Mouse (Mus musculus): ENCODE measurements around the gene Tssk1. TPM values are rescaled to one million over a fixed set of nuclear protein-coding genes. Genes with fewer than 3 reads are reported as not detected.

Gene Tssk1
- polyA plus RNA-seq (2016; fragmentation: Nextera tagmentation; extraction: Ambion mirVana), result 0.10 TPM in 2 replicates

- H3K4me3 ChIP-seq, result no peak within 1 kb of the TSS
- WGBS, result 91% methylated on average over 2 of the region's 2 CpGs
- H3K9me3 ChIP-seq, result no peaks in the 10 kb centered on the region
- H3K4me1 ChIP-seq, result peaks cover 20% of the 10 kb centered on the region
- no peak for ATAC-seq (ENCODE audit: low FRiP score, low read depth)
- H3K36me3 ChIP-seq, result peaks cover 9% of the 10 kb centered on the region; the same call in 1 of the 2 replicates
- H3K27me3 ChIP-seq (replicated peaks), result no peaks in the 10 kb centered on the region
- H3K27ac ChIP-seq, result no peak within 1 kb of the TSS
- H3K9ac ChIP-seq, result no peak within 1 kb of the TSS
- no peak within 1 kb of the TSS for H3K4me2 ChIP-seq (replicated peaks)
Measured at GRCm38 (mm10) chr16:17893923-17894322, at the start of gene Tssk1. Gene Tssk1 (plus strand): TSS chr16:17894223.

GRCm38 (mm10) chr16:17848431-17848830 lies 45.6 kb upstream of the Tssk1 start:
- Histone ChIP-seq H3K9me3 (no peaks in the 10 kb centered on the region), H3K4me2 (replicated peaks) (no peak overlapping the region), H3K4me3 (no peak overlapping the region), H3K27ac (no peak overlapping the region), H3K36me3 (peaks cover 87% of the 10 kb centered on the region), H3K27me3 (replicated peaks) (no peaks in the 10 kb centered on the region), H3K4me1 (no peaks in the 10 kb centered on the region), H3K9ac (no peak overlapping the region)
- no peak for ATAC-seq (ENCODE audit: low FRiP score, low read depth)
- 97% methylated on average over 6 of the region's 6 CpGs for WGBS

GRCm38 (mm10) chr16:17848928-17849327 lies 45.1 kb upstream of the Tssk1 start:
- Histone ChIP-seq H3K4me2 (replicated peaks) (no peak overlapping the region), H3K4me3 (no peak overlapping the region), H3K27me3 (replicated peaks) (no peaks in the 10 kb centered on the region), H3K36me3 (peaks cover 85% of the 10 kb centered on the region), H3K4me1 (no peaks in the 10 kb centered on the region), H3K27ac (no peak overlapping the region), H3K9me3 (no peaks in the 10 kb centered on the region), H3K9ac (no peak overlapping the region)
- 0 out of 2 replicates have a peak, but pooled peaks have one; percentile 41 for ATAC-seq (ENCODE audit: low FRiP score, low read depth)
- 30% methylated on average over 1 of the region's 1 CpGs for WGBS

GRCm38 (mm10) chr16:17849486-17849885 lies 44.5 kb upstream of the Tssk1 start:
- ATAC-seq (ENCODE audit: low FRiP score, low read depth), result no peak
- Histone ChIP-seq H3K4me3 (no peak overlapping the region), H3K9ac (no peak overlapping the region), H3K36me3 (peaks cover 85% of the 10 kb centered on the region), H3K27me3 (replicated peaks) (no peaks in the 10 kb centered on the region), H3K4me2 (replicated peaks) (no peak overlapping the region), H3K9me3 (no peaks in the 10 kb centered on the region), H3K4me1 (no peaks in the 10 kb centered on the region), H3K27ac (no peak overlapping the region)
- whole genome bisulfite sequencing, result 85% methylated on average over 6 of the region's 6 CpGs

GRCm38 (mm10) chr16:17851331-17851730 lies 42.7 kb upstream of the Tssk1 start:
- WGBS, result 95% methylated on average over 5 of the region's 5 CpGs

GRCm38 (mm10) chr16:17851860-17852259 lies 42.2 kb upstream of the Tssk1 start:
- no peak overlapping the region for H3K9ac ChIP-seq
- peaks cover 84% of the 10 kb centered on the region for H3K36me3 ChIP-seq
- 97% methylated on average over 1 of the region's 1 CpGs for WGBS
- no peak overlapping the region for H3K4me3 ChIP-seq
- H3K27me3 ChIP-seq (replicated peaks), result no peaks in the 10 kb centered on the region
- no peak overlapping the region for H3K4me2 ChIP-seq (replicated peaks)
- H3K9me3 ChIP-seq, result no peaks in the 10 kb centered on the region
- ATAC-seq (ENCODE audit: low FRiP score, low read depth), result no peak
- no peak overlapping the region for H3K27ac ChIP-seq
- no peaks in the 10 kb centered on the region for H3K4me1 ChIP-seq

More at GRCm38 (mm10) chr16:17851331-17851730, 42.7 kb upstream of the Tssk1 start:
- Histone ChIP-seq H3K4me1 (no peaks in the 10 kb centered on the region), H3K4me3 (no peak overlapping the region), H3K4me2 (replicated peaks) (no peak overlapping the region), H3K9ac (no peak overlapping the region), H3K27ac (no peak overlapping the region), H3K27me3 (replicated peaks) (no peaks in the 10 kb centered on the region), H3K9me3 (no peaks in the 10 kb centered on the region), H3K36me3 (peaks cover 83% of the 10 kb centered on the region)
- ATAC-seq (ENCODE audit: low FRiP score, low read depth), result no peak

- Histone ChIP-seq H3K4me2 (replicated peaks) (no peak overlapping the region), H3K27me3 (replicated peaks) (no peaks in the 10 kb centered on the region), H3K4me3 (no peak overlapping the region), H3K9me3 (no peaks in the 10 kb centered on the region), H3K9ac (no peak overlapping the region), H3K27ac (no peak overlapping the region), H3K4me1 (no peaks in the 10 kb centered on the region), H3K36me3 (peaks cover 88% of the 10 kb centered on the region)
- ATAC-seq (ENCODE audit: low FRiP score, low read depth), result no peak
- 84% methylated on average over 2 of the region's 2 CpGs for WGBS
Measured at GRCm38 (mm10) chr16:17853263-17853662, 40.8 kb upstream of the Tssk1 start.

GRCm38 (mm10) chr16:17857157-17857556 lies 36.9 kb upstream of the Tssk1 start:
- WGBS, result 89% methylated on average over 7 of the region's 7 CpGs
- H3K27me3 ChIP-seq (replicated peaks), result no peaks in the 10 kb centered on the region
- no peak overlapping the region for H3K4me2 ChIP-seq (replicated peaks)
- H3K9ac ChIP-seq, result no peak overlapping the region
- peaks cover 76% of the 10 kb centered on the region for H3K36me3 ChIP-seq
- no peak overlapping the region for H3K27ac ChIP-seq
- ATAC-seq (ENCODE audit: low FRiP score, low read depth), result no peak
- H3K4me1 ChIP-seq, result no peaks in the 10 kb centered on the region
- no peaks in the 10 kb centered on the region for H3K9me3 ChIP-seq
- H3K4me3 ChIP-seq, result no peak overlapping the region

- Histone ChIP-seq H3K4me3 (no peak overlapping the region), H3K27ac (no peak overlapping the region), H3K9ac (no peak overlapping the region), H3K4me1 (no peaks in the 10 kb centered on the region), H3K4me2 (replicated peaks) (no peak overlapping the region), H3K36me3 (peaks cover 65% of the 10 kb centered on the region), H3K9me3 (no peaks in the 10 kb centered on the region), H3K27me3 (replicated peaks) (no peaks in the 10 kb centered on the region)
- no peak for ATAC-seq (ENCODE audit: low FRiP score, low read depth)
Measured at GRCm38 (mm10) chr16:17858592-17858991, 35.4 kb upstream of the Tssk1 start.

GRCm38 (mm10) chr16:17865293-17865692 lies 28.7 kb upstream of the Tssk1 start:
- no peak overlapping the region for H3K9ac ChIP-seq
- H3K4me2 ChIP-seq (replicated peaks), result no peak overlapping the region
- H3K36me3 ChIP-seq, result peaks cover 32% of the 10 kb centered on the region
- H3K27ac ChIP-seq, result no peak overlapping the region
- H3K9me3 ChIP-seq, result no peaks in the 10 kb centered on the region
- 89% methylated on average over 2 of the region's 2 CpGs for WGBS
- no peaks in the 10 kb centered on the region for H3K4me1 ChIP-seq
- ATAC-seq (ENCODE audit: low FRiP score, low read depth), result no peak
- H3K4me3 ChIP-seq, result no peak overlapping the region
- H3K27me3 ChIP-seq (replicated peaks), result no peaks in the 10 kb centered on the region

- no peaks in the 10 kb centered on the region for H3K9me3 ChIP-seq
- WGBS, result 74% methylated on average over 6 of the region's 6 CpGs
- no peak overlapping the region for H3K9ac ChIP-seq
- H3K4me2 ChIP-seq (replicated peaks), result no peak overlapping the region
- H3K4me1 ChIP-seq, result no peaks in the 10 kb centered on the region
- no peak overlapping the region for H3K4me3 ChIP-seq
- no peaks in the 10 kb centered on the region for H3K27me3 ChIP-seq (replicated peaks)
- ATAC-seq (ENCODE audit: low FRiP score, low read depth), result no peak
- H3K36me3 ChIP-seq, result peaks cover 33% of the 10 kb centered on the region
- no peak overlapping the region for H3K27ac ChIP-seq
Measured at GRCm38 (mm10) chr16:17865770-17866169, 28.3 kb upstream of the Tssk1 start.

GRCm38 (mm10) chr16:17871248-17871647 lies 22.8 kb upstream of the Tssk1 start:
- Histone ChIP-seq H3K9me3 (no peaks in the 10 kb centered on the region), H3K4me3 (no peak overlapping the region), H3K27ac (no peak overlapping the region), H3K4me2 (replicated peaks) (no peak overlapping the region), H3K4me1 (no peaks in the 10 kb centered on the region), H3K36me3 (peaks cover 42% of the 10 kb centered on the region), H3K27me3 (replicated peaks) (no peaks in the 10 kb centered on the region), H3K9ac (no peak overlapping the region)
- ATAC-seq (ENCODE audit: low FRiP score, low read depth), result no peak
- WGBS, result 92% methylated on average over 5 of the region's 5 CpGs

GRCm38 (mm10) chr16:17872995-17873394 lies 21.0 kb upstream of the Tssk1 start:
- ATAC-seq (ENCODE audit: low FRiP score, low read depth), result no peak
- WGBS, result 74% methylated on average over 4 of the region's 4 CpGs
- Histone ChIP-seq H3K4me1 (no peaks in the 10 kb centered on the region), H3K9ac (no peak overlapping the region), H3K9me3 (no peaks in the 10 kb centered on the region), H3K27me3 (replicated peaks) (no peaks in the 10 kb centered on the region), H3K36me3 (peaks cover 37% of the 10 kb centered on the region), H3K4me2 (replicated peaks) (no peak overlapping the region), H3K27ac (no peak overlapping the region), H3K4me3 (no peak overlapping the region)
